Mouse (Mus musculus) 3T3-L1 (cell line): ENCODE results near the gene Poldip3.

ENCODE experiments used
- DNase-seq: peaks from one replicate; pipeline ENCODE4 v3.0.0-alpha.2; 2015; ENCODE audit warnings: low read depth, low spot score

Gene Poldip3

GRCm38 (mm10) chr15:83149196-83150072, at the start of gene Poldip3:
Poldip3 (minus strand) TSS chr15:83149384.
- peak; percentile 97 for DNase-seq

- no peak for DNase-seq
These were observed 44.2 kb upstream of the Poldip3 start for GRCm38 (mm10) chr15:83193413-83193812.

- DNase-seq = peak; percentile 83
These were observed 33.2 kb upstream of the Poldip3 start for GRCm38 (mm10) chr15:83182351-83182750.

- peak; percentile 68 for DNase-seq
These were observed 32.7 kb upstream of the Poldip3 start for GRCm38 (mm10) chr15:83181800-83182330.

- no peak for DNase-seq
These were observed 30.8 kb upstream of the Poldip3 start for GRCm38 (mm10) chr15:83180004-83180403.

- DNase-seq = no peak
These were observed 27.5 kb upstream of the Poldip3 start for GRCm38 (mm10) chr15:83176653-83177052.

DNA sequence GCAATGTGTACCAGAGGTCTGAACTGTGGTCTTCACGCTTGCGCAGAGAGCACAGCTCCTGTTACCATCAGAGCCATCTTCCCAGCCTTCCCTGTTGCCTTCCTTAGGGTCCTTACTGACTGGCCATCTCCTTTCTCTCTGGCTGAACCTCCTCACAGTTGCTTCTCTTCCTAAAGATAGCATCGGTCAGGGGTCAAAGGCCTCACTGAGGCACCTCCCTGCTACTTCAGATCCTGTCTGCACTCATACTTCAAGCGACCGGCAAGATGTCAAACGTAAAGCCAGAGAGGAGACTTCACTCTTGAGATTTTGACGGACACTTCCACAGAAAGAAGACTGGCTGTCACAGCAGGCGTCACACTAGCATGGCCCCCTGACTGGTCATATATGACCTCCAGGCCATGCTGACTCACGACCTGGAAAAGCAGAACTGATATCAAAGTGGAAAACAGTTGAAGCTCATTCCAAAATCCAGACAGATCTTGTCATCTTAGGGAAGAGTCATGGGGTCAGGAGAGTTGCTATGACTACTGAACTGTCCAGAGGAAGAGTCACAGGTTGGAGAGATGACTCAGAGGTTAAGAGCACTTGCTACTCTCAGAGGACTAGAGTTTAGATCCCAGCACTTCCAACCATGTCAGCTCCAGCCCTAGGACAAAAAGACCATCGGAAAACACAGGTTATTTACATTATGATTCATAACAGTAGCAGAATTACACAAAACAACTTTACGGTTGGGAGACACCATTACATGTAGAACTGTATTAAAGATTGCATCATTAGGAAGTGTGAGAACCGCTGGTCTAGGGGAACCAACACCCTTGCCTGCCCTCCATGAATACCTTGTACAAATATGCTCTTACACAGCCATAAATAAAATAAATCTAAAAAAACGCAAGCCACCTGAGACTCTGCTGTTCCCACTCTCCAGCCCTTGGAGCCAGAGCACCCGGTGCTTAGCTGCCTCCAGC, 25.0 kb upstream of the Poldip3 start:
- DNase-seq = peak; percentile 60

GRCm38 (mm10) chr15:83172492-83173429, 23.6 kb upstream of the Poldip3 start, which contains the start of gene Cyb5r3:
Cyb5r3 (minus strand) TSS chr15:83172592.
- no peak for DNase-seq

- DNase-seq = peak; percentile 95
These were observed 22.7 kb upstream of the Poldip3 start for GRCm38 (mm10) chr15:83171712-83172481.

DNA sequence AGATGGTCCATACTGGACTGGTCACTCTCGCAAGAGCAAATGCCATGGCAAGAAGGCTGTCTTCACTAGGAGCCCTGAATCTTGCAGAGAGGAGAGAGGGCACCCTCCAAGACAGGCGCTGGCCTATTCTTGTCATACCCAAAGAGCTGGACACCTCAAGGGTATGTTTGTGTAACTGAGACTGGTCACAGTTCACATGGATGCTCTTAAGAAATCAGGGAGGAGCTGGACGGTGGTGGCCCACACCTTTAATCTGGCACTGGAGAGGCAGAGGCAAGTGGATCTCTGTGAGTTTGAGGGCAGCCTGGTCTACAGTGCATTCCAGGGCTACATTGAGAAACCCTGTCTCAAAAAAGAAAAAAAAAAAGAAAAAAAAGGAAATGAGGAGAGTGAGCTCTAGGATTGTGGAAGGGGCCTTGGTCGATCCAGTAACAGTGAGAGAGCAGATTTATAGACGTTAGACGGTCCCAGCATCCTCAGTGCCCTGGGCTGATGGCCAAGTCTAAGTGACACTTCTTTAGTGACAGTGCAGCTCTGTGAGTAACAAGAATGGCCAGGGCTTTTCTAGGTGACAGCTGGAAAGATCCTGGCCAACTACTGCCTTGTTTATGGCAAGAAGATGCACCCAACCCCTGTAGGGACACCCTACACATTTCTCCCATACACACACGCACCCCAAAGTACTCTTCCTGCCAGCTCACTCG, 21.9 kb upstream of the Poldip3 start:
- no peak for DNase-seq

- DNase-seq = no peak
These were observed 20.9 kb upstream of the Poldip3 start for GRCm38 (mm10) chr15:83169772-83170722.

GRCm38 (mm10) chr15:83168875-83169771, 19.9 kb upstream of the Poldip3 start:
- DNase-seq = no peak

DNA sequence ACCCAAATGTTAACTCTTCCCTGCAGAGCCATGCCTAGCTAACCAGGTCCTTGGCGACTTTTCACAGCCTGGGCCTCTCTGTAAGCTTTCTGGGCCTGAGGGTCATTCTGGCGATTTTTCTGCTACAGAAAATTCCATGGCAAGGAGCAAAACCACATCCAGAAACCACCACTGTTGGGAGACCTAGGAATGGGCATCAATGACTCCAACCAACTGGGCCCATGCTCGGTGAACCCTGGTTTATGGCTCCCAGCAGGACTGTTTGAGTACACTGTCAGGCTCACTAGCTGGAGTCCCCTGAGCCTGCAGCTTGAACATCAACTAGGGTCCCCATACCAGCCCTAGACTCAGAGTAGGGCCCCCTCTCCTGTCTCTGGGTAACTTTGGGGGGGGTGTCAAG, 19.1 kb upstream of the Poldip3 start:
- peak; percentile 32 for DNase-seq

DNA sequence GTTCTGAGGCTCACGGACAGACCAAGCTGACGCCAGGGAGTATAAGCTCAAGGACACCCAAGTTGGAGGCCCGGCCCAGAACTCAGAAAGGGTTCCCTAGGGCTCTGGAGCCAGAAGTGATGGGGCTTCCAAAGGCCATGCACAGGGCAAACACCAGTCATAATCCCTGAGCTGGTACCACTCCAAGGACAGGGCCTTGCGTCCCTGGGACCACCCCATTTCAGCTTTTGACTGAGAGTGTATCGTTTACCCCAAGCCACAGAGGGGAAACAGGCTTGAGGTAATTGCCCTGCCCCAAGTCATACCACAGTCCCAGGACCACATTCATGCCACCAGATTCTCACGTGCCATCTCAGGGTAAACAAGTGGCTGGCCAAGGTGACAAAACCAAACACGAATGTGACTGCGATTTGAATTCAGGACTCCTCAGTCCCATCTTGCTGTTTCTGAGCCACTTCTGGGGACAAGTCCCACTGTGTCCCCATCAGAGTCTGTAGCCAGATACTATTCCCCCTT, 18.4 kb upstream of the Poldip3 start:
- DNase-seq = no peak

GRCm38 (mm10) chr15:83167126-83167525, 17.9 kb upstream of the Poldip3 start:
- DNase-seq = no peak

- peak; percentile 99 for DNase-seq
These were observed 17.5 kb upstream of the Poldip3 start for GRCm38 (mm10) chr15:83166642-83167041.
